Mouse (Mus musculus) spleen, postnatal 4 days (tissue): ENCODE measurements around the gene Duoxa1.

ENCODE experiments used
- DNase-seq, 2 experiments: peaks; one replicate each; pipeline ENCODE4 v3.0.0; 2022; ENCODE audit warnings: low spot score in 2 of 2

Duoxa1 gene

GRCm38 (mm10) chr2:122298096-122298499 lies 15.4 kb downstream of the Duoxa1 start, which contains the start of gene Duox2:
Gene Duox2 (minus strand): TSS chr2:122298449.
- DNase-seq, result no peak

GRCm38 (mm10) chr2:122297271-122298095 lies 16.0 kb downstream of the Duoxa1 start:
- no peak for DNase-seq

GRCm38 (mm10) chr2:122294916-122295315 lies 18.6 kb downstream of the Duoxa1 start:
- no peak for DNase-seq

GRCm38 (mm10) chr2:122286137-122286536 lies 27.4 kb downstream of the Duoxa1 start:
- no peak for DNase-seq

- DNase-seq, result no peak
These were observed 29.4 kb downstream of the Duoxa1 start for GRCm38 (mm10) chr2:122284091-122284490.

GRCm38 (mm10) chr2:122278769-122279168 lies 34.8 kb downstream of the Duoxa1 start:
- DNase-seq, result no peak

GRCm38 (mm10) chr2:122266407-122267193 lies 46.9 kb downstream of the Duoxa1 start:
- DNase-seq, result no peak

GRCm38 (mm10) chr2:122264690-122265089 lies 48.8 kb downstream of the Duoxa1 start:
- DNase-seq, result no peak

- no peak for DNase-seq
These were observed 52.8 kb downstream of the Duoxa1 start for GRCm38 (mm10) chr2:122260729-122261128.

GRCm38 (mm10) chr2:122255997-122256396 lies 57.5 kb downstream of the Duoxa1 start:
- no peak for DNase-seq
